Mouse (Mus musculus) embryo, embryonic 10 days (tissue): ENCODE measurements at regions not wholly inside any gene's neighbourhood (a gene's known extent, or its start where the extent isn't known, plus 50 kb on each side); places are given as distances from the start of the nearest gene placed in this dataset.
A peak's percentile ranks its signal among the peaks of the same experiment; 100 is the strongest.

Experiments used
- DNase-seq: peaks from one replicate; pipeline ENCODE4 v3.0.0-alpha.2; 2015; ENCODE audit warnings: low spot score

GRCm38 (mm10) chr7:39866674-39867428 lies 349.3 kb downstream of the Zfp619 start:
- DNase-seq: no peak

DNA sequence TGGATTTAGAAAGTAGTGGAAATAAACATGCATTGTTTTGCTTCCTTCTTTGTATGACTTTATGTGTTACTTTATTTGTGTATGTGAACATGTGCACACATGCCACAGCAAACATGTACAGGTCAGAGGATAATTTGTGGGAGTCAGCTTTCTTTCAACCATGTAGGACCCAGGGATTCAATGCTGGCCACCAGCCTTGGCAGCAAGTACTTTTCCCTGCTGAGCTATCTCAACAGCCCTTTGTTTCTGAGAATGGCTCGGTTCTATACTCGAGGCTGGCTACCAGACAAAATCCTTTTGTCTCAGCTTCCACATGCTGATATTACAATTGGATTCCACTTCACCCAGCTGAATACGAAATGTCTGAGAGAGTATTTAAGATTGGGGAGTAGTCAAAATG lies 349.9 kb downstream of the Zfp619 start:
- DNase-seq: peak; percentile 7

GRCm38 (mm10) chr7:39882113-39882512 lies 364.5 kb downstream of the Zfp619 start:
- no peak for DNase-seq

DNA sequence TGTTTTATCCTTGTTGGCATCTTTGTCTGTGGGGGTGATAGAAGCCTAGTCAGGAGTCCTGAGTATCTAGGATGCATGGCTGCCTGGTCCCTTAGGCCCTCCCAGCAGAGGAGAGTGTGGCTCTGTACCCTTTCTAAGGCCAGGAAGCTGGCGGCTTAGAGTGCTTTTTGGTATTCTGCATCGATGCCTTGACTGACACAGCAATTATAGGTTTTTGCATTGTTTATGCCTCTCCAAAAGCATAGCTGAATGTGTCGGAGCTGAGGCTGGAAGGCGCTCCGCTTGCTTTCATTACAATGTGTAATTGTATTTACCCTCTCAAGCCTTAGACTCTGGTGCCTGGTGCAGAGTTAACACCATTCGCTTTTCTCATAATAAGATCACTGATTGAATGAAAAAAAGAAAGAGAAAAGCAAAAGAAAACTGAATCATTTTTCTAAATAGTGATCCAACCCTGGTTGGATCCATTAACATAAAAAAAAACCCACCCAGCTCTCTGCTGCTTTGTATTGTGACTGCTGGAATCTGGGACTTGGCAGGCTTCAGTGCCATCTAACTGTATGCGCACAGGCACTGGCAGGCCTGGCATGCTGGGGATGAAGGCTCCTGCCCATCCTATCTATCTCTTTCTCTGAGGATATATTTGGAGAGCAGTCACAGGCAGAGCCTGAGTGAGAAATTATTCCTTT lies 376.8 kb downstream of the Zfp619 start:
- no peak for DNase-seq

GRCm38 (mm10) chr7:39896918-39897317 lies 379.4 kb downstream of the Zfp619 start:
- DNase-seq: no peak

DNA sequence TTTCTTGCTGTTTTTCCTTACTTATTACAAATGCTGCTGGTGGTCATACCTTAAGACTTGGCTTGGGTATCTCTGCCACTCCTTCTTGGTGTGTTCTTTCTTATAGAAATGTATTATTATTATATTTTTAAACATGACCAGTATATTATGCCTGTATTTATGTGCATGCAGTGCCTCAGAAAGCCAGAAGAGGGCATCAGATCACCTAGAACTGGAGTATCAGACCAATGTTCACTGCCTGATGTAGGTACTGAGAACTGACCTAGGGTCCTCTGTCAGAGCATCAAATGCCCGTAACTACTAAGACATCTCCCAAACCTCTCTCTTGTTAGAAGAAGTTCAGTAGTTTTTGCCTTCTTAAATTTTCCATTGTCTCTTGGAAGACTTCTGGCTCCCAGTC lies 380.7 kb downstream of the Zfp619 start:
- DNase-seq: no peak

DNA sequence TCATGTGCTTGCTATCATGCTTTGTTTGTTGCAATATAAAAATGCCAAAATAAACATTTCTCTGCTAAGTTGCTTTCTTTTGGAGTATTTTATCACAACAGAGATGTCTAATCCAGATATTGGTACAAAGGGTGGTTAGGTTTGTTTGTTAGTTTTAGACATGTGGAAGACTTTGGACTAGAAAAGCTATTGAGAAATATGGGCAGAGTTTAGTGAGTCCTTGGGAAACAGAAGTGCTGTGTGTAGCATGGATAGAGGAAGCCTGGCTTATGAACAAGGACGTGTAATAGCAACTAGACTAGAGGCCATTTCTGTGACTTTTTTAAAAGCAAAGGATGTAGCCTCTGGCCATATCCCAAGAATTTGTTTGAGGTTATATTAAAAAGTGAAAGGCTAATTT lies 416.4 kb downstream of the Zfp619 start:
- no peak for DNase-seq

DNA sequence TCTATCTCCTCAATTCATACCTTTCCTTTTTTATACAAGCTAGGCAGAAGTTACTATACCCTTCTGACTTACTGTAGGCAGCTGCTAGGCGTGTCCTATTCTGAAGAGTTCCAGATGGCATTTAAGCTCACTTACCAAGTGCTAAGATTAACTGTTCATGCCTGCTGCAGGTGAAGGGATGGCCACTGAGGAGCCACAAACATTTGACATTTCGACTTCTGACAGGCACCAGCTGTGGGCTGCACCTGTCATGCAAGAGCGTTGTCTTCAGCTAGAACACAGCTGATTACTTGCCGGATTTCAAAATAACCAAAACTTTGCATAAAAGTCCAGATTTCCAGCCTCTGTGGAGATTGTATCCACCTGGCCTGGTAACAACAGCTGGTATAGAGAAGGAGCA lies 419.7 kb downstream of the Zfp619 start:
- no peak for DNase-seq

- no peak for DNase-seq
These were observed 424.8 kb downstream of the Zfp619 start for GRCm38 (mm10) chr7:39942262-39942900.

- no peak for DNase-seq
These were observed 436.5 kb downstream of the Zfp619 start for GRCm38 (mm10) chr7:39954110-39954509.

DNA sequence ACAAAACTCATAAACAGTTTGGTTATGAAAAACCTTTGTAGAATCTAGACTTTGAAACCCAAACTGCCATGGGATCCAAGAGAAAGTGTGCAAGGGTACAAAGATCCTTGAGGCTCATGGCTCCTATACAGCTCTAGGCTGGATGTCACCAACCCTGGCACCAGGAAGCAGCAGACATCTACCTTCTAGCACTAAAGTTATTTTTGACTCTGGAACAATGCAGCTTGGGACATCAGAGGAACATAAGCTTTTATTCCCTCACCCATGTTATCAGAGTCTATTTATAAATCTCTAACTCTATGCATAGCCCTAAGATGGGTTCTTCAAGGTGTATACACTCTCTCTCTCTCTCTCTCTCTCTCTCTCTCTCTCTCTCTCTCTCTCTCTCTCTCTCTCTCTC lies 437.4 kb downstream of the Zfp619 start:
- DNase-seq: no peak

DNA sequence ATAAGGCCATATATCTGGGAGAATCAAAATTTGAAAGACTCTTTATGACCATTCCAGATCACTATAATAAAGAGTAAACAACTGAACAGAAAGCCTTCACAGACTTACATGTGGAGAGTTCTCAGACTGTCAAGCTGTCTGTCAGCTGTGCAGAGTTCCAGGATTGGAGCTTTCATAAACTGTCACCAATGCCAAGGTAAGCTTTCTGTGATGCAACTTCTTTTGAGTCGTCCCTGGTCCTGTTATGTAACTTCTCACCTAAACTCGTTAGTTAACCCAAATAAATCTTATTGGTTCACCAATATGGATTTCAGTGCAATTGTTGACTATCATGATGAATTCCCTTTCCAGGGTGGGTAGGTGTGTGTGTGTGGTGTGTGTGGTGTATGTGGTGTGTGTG lies 460.6 kb downstream of the Zfp619 start:
- DNase-seq: no peak

GRCm38 (mm10) chr7:39981647-39982046 lies 464.1 kb downstream of the Zfp619 start:
- DNase-seq: no peak
